Mouse (Mus musculus) ovary, postnatal 36 days (tissue): ENCODE data around the gene Tle3.

Experiments used
- DNase-seq: peaks from one replicate; pipeline ENCODE4 v3.0.0; 2022; ENCODE audit warnings: low spot score, mixed read lengths

Gene Tle3

DNA sequence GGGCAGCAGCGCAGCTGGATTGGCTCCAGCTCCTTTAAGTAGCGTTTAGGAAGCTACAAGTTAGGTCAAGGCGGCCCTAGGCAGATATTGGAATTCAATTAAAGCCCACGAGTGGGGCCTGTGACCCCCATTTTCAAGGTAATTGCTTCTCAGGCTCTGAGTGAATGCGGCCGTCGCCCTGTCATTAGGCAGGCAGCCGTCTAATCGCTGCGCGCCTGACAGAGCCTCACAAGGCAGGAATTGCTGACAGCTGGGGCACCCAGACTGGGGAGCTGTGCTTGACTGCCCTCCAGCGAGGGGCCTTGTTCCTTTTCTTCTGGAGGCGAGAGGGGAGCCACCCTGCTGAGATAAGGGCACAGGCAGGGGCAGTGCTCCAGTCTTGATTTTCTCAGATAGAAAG lies 24.3 kb downstream of the Tle3 start:
- no peak for DNase-seq

DNA sequence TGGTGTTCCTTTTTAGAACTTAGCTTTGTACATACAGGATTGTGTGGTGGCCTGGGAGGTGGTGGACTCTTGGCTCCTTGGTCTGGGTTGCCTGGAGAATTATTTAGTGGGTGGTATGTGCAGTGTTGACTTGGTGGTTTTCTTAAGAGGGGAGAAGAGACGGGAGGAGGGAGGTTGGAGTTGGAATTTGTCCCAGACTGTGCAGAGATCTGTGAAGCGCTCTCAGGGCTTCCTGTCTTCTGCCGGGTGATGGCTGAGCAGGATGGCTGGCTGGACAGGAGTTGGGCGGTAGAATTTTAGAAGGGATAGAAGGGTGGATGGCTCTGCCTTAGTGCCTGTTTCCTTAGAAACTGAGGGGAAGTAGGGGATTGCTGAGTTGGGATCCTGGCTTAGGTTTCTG lies 25.0 kb downstream of the Tle3 start:
- no peak for DNase-seq

DNA sequence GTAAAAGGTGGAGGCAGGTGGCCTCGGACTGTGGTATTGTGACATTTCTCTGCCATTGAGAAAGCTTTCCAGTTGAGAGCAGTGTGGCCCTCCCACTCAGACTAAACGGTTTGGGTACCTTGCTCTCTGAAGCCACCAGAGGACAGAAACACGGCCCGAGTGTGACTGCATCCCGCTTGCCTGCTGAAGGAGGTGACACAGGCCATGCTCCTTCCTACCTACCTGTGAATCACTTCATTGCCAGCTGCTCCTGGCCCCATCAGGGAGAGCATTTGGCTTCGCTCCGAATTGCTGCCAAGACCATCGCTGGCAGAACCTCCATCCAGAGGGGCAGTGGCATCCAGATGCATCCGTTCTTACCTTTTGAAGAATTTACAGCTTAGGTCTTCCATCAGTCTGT lies 26.0 kb downstream of the Tle3 start:
- DNase-seq: no peak

GRCm38 (mm10) chr9:61400132-61400531 lies 28.0 kb downstream of the Tle3 start:
- DNase-seq: no peak

- DNase-seq: no peak
These were observed 29.5 kb downstream of the Tle3 start for GRCm38 (mm10) chr9:61401664-61402063.

- DNase-seq: no peak
These were observed 30.1 kb downstream of the Tle3 start for GRCm38 (mm10) chr9:61402268-61402667.

- no peak for DNase-seq
These were observed 30.6 kb downstream of the Tle3 start for GRCm38 (mm10) chr9:61402716-61403115.

- DNase-seq: no peak
These were observed 31.9 kb downstream of the Tle3 start for GRCm38 (mm10) chr9:61403866-61404614.

DNA sequence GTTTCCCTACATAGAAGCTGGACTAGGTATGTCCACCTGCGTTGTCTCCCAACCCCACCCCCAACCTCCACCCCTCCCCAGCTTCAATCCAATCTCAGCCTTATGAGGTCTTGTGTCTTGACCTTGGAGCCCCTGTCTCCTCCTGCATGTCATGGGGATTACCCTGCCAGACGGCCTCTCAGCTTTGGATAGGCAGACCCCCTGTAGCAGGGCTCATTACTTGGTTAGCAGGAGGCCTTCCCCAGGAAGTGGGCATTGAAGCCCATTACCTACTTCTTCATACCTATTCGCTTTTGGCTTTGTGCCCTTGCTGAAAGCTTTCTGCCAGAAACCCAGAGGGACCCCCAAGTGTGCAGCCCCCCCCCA lies 32.4 kb downstream of the Tle3 start:
- no peak for DNase-seq

DNA sequence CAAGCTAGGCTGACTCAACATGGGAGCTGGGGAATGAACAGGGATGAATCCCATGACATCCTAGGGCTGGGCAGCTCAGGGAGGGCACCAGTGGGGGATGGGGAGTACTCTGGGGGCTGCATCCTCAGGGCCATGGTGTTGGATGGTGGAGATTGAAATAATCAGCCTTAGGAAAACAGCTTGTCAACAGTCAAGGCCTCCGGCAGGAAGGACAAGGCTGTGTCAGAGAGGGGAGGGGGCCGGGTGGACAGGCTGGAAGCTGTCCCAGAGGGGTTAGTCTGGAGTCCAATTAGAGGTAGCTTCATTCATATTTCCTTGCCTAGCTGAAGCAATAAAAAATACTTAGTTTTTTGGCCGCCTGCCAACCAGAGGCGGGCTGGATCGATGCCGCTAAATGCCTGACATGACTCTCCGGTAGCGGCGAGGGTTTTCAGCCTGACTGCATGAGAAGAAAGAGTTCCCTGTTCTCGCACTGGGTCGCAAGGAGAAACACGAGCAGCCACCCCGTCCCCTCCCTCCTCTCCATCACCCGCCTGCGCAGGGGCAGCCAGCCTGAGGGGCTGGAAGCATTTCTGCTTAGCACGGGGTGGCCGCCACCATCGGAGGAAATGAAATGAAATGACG lies 32.9 kb downstream of the Tle3 start:
- peak; percentile 70 for DNase-seq

- no peak for DNase-seq
These were observed 34.2 kb downstream of the Tle3 start for GRCm38 (mm10) chr9:61406343-61406742.

DNA sequence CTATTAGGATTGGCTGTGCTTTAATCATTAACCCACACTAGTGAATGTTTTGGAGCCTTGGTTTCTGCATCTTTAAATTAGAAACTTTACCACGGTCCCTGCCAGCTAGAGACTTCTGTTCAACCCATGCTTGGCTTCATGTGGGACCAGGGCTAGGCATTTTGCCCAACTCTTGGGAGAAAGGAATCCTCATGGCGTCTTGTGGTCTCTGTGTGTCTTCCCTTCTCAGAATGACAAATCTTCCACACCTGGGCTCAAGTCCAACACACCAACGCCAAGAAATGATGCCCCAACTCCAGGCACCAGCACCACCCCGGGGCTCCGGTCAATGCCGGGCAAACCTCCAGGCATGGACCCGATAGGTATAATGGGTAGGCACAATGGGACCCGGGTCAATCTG lies 36.9 kb downstream of the Tle3 start:
- no peak for DNase-seq

GRCm38 (mm10) chr9:61413665-61414456 lies 41.7 kb downstream of the Tle3 start:
- no peak for DNase-seq

- no peak for DNase-seq
These were observed 44.4 kb downstream of the Tle3 start for GRCm38 (mm10) chr9:61416571-61416970.

GRCm38 (mm10) chr9:61421626-61422025 lies 49.5 kb downstream of the Tle3 start:
- no peak for DNase-seq

DNA sequence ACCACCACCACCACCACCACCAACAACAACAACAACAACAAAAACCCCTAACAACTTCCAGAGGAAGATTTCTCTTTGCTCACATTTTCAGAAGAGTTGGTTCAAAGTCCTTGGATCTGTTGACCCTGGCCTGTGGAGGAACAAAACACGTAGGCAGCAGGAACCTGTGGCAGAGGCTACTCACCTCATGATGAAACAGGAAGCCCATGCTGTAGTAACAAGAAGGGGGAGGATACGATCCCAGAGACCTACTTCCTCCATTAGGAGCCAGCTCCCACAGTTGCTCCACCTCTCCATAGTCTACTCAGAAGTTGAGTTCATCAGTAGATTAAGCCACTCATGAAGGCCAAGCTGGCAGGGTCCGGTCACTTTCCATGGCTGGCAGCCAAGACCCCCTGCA lies 52.1 kb downstream of the Tle3 start:
- DNase-seq: no peak

DNA sequence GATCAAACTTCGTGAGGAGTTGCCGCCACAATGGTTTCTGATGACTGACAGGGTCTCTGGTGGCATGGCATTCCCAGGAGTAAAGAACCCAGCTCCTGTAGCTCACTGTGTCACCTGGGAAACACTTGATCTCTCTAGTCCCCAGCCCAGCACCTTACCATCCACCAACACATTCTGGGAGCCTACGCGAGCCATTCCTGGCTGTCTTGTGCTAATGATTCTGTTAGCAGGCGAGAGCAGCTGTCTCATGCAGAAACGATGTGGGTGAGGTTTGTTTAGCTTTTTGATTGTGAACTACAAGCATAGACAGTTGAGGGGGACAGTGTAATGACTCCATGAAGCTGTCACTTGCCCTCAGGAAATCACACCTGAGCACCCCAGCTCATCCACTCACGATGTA lies 54.3 kb downstream of the Tle3 start:
- no peak for DNase-seq

DNA sequence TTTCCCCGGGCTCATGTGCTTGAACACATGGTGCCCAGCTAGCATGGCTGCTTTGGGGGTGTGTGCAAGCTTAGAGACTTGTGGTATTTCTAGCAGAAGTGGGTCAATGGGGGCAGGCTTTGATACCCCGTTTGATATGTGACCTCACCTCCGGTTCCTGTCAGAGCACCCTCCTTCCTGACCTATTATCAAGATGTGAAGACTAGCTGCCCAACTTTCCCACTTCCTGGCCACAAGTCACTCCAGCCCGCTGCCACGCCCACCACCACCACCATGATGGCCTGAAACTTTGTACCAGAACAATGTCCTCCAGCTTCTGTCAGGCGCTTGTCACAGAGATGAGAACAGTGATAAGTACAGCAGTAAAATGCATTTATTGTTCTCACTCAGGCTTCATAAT lies 54.9 kb downstream of the Tle3 start:
- no peak for DNase-seq

DNA sequence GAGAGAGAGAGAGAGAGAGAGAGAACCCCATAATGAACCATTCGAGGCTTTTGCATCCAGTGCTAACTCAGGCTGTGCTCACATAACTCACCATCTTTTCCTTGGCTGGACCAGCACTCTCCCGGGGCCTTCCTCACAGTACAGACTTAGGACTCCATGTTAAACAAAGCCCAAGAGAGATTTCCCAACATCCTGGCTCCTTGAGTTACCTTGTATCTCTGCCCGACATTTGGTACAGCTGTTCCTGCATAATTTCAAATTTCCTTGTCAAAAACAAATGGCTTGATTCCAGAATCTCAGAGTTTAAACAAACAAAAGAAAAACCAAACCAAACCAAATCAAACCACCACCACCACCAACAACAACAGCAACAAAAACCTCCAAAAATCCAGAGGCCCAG lies 55.7 kb downstream of the Tle3 start:
- no peak for DNase-seq

DNA sequence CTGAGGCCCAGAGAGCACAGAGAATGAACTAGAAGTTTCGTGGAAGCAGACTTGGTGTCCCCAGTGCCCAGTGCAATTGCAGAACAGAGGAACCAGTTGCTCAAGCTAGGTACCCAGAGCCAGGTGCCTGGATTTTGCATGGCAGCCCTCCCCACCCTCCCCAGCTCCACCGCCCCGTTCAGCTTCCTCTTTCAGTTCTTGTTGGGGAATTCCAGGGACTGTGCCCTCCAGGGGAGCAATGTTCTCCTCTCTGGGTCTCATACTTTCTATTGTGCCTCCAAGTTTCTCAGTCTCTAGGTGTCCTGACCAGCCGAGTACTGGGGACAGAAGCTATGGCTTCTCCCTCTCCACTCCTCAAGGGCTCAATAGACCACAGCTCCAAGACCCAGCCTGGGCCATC lies 59.7 kb downstream of the Tle3 start:
- no peak for DNase-seq

DNA sequence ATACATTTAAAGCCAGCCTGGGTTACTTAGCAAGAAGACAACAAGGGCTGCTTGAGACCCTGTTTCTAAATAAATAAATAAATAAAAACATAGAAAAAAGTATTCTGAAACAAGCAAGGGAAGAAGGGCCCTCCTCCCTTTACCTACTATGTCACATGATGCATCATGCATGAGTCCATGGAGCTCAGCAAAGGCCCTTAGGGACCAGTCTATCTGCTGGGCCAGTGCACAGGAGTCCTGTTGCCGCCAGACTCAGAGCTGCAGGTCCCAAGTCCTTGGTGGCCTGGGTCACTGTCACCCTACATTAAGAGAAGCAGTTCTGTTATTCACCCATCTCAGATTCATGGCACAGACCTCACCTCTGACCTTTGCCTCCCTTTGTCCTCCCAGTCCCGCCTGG lies 61.0 kb downstream of the Tle3 start:
- DNase-seq: no peak

- no peak for DNase-seq
These were observed 61.9 kb downstream of the Tle3 start for GRCm38 (mm10) chr9:61434062-61434461.
